Mouse (Mus musculus) kidney, embryonic 16.5 days (tissue): ENCODE data around the gene Gamt. TPM values are rescaled to one million over a fixed set of nuclear protein-coding genes. Genes with fewer than 3 reads are reported as not detected.

Source experiments
- ATAC-seq: fragments of 200-750 bp; cut with Nextera tagmentation; 2 replicates; pipeline ENCODE4 v1.8.0; 2017; ENCODE audit warnings: moderate TSS enrichment; ENCODE audit not compliant: low FRiP score, low TSS enrichment
- H3K27ac ChIP-seq: fragments of 300-500 bp; sonication (generic); 2 replicates; pipeline ENCODE4 v1.5.1; 2014; ENCODE audit warnings: low read length
- H3K27me3 ChIP-seq: fragments of 300-500 bp; sonication (generic); 2 replicates; pipeline ENCODE4 v1.6.1; 2014; ENCODE audit warnings: low read length, control low read depth, mixed read lengths; ENCODE audit not compliant: insufficient read depth
- H3K36me3 ChIP-seq: fragments of 300-500 bp; sonication (generic); 2 replicates; pipeline ENCODE4 v1.6.1; 2014; ENCODE audit warnings: low read length, control low read depth, mixed read lengths; ENCODE audit not compliant: insufficient read depth
- H3K4me1 ChIP-seq: fragments of 300-500 bp; sonication (generic); 2 replicates; pipeline ENCODE4 v1.6.1; 2014; ENCODE audit warnings: low read length, control low read depth, mixed read lengths; ENCODE audit not compliant: insufficient read depth
- H3K4me2 ChIP-seq: fragments of 300-500 bp; sonication (generic); replicated peaks from 2 replicates; pipeline ENCODE4 v1.6.1; 2014; ENCODE audit warnings: low read depth, low read length
- H3K4me3 ChIP-seq: fragments of 300-500 bp; sonication (generic); 2 replicates; pipeline ENCODE4 v1.5.1; 2014; ENCODE audit warnings: mild to moderate bottlenecking, low read length
- H3K9ac ChIP-seq: fragments of 300-500 bp; sonication (generic); replicated peaks from 2 replicates; pipeline ENCODE4 v1.6.1; 2014; ENCODE audit warnings: low read length
- H3K9me3 ChIP-seq: fragments of 300-500 bp; sonication (generic); 2 replicates; pipeline ENCODE4 v1.6.1; 2016; ENCODE audit warnings: low read length, control low read depth
- WGBS: fragments of 180-500 bp; shearing (Covaris S2); extraction: QIAGEN DNeasy Blood & Tissue Kit; methylation state at CpG from one replicate; pipeline ENCODE4 v1.1.7; 2014; 5-methylcytosine and 5-hydroxymethylcytosine counted together
- polyA plus RNA-seq: library from polyadenylated mRNA; unstranded; fragments of >200 nt; fragmentation: Nextera tagmentation; extraction: Ambion mirVana; gene quantifications from 2 replicates; pipeline ENCODE4 v1.2.1, GENCODE M21; 2015

Gene Gamt
- polyA plus RNA-seq, 1 experiment from 2014 or later: 38.3 TPM

- Histone ChIP-seq H3K4me2 (peak overlapping the region; percentile 94), H3K9ac (peak overlapping the region; percentile 73), H3K36me3 (peaks cover 35% of the 10 kb centered on the region), H3K4me1 (peaks cover 23% of the 10 kb centered on the region), H3K27me3 (no peaks in the 10 kb centered on the region), H3K27ac (peak overlapping the region; percentile 100), H3K4me3 (peak overlapping the region; percentile 63), H3K9me3 (no peaks in the 10 kb centered on the region)
- 4% methylated on average over 19 of the region's 19 CpGs for WGBS
- no peak for ATAC-seq
Measured at GRCm38 (mm10) chr10:80259861-80260641, 761 bp downstream of the Gamt start.

- Histone ChIP-seq H3K4me1 (peaks cover 23% of the 10 kb centered on the region), H3K4me2 (peak overlapping the region; percentile 94), H3K4me3 (peak overlapping the region; percentile 63), H3K27ac (peak overlapping the region; percentile 100; the same call in 1 of the 2 replicates), H3K36me3 (peaks cover 41% of the 10 kb centered on the region), H3K9ac (peak overlapping the region; percentile 73; the same call in 1 of the 2 replicates), H3K9me3 (no peaks in the 10 kb centered on the region), H3K27me3 (no peaks in the 10 kb centered on the region)
- no peak for ATAC-seq
- WGBS: 67% methylated on average over 6 of the region's 6 CpGs
Measured at GRCm38 (mm10) chr10:80259463-80259805, 1.4 kb downstream of the Gamt start.

- Histone ChIP-seq H3K4me3 (no peak overlapping the region), H3K4me1 (peaks cover 23% of the 10 kb centered on the region), H3K36me3 (peaks cover 46% of the 10 kb centered on the region), H3K9ac (no peak overlapping the region), H3K9me3 (no peaks in the 10 kb centered on the region), H3K27me3 (no peaks in the 10 kb centered on the region), H3K4me2 (peak overlapping the region; percentile 94), H3K27ac (no peak overlapping the region)
- 88% methylated on average over 14 of the region's 14 CpGs for WGBS
- no peak for ATAC-seq
Measured at GRCm38 (mm10) chr10:80258752-80259462, 1.9 kb downstream of the Gamt start.

GRCm38 (mm10) chr10:80257936-80258335 lies 2.9 kb downstream of the Gamt start:
- no peak overlapping the region for H3K4me3 ChIP-seq
- no peaks in the 10 kb centered on the region for H3K27me3 ChIP-seq
- no peak overlapping the region for H3K27ac ChIP-seq
- no peak for ATAC-seq
- WGBS: 79% methylated on average over 2 of the region's 2 CpGs
- H3K4me2 ChIP-seq: no peak overlapping the region
- no peaks in the 10 kb centered on the region for H3K9me3 ChIP-seq
- H3K4me1 ChIP-seq: peaks cover 23% of the 10 kb centered on the region
- H3K36me3 ChIP-seq: peaks cover 52% of the 10 kb centered on the region
- no peak overlapping the region for H3K9ac ChIP-seq

GRCm38 (mm10) chr10:80255881-80256535 lies 4.8 kb downstream of the Gamt start:
- Histone ChIP-seq H3K9me3 (no peaks in the 10 kb centered on the region), H3K4me1 (peaks cover 15% of the 10 kb centered on the region), H3K36me3 (peaks cover 54% of the 10 kb centered on the region), H3K4me2 (no peak overlapping the region), H3K9ac (no peak overlapping the region), H3K4me3 (no peak overlapping the region), H3K27ac (no peak overlapping the region), H3K27me3 (no peaks in the 10 kb centered on the region)
- 90% methylated on average over 5 of the region's 5 CpGs for WGBS
- no peak for ATAC-seq

- Histone ChIP-seq H3K4me3 (no peak overlapping the region), H3K4me1 (peaks cover 14% of the 10 kb centered on the region), H3K9ac (no peak overlapping the region), H3K27me3 (no peaks in the 10 kb centered on the region), H3K4me2 (no peak overlapping the region), H3K36me3 (peaks cover 54% of the 10 kb centered on the region), H3K9me3 (no peaks in the 10 kb centered on the region), H3K27ac (no peak overlapping the region)
- no peak for ATAC-seq
- 93% methylated on average over 26 of the region's 26 CpGs for WGBS
Measured at GRCm38 (mm10) chr10:80254331-80255297, 6.2 kb downstream of the Gamt start.

- Histone ChIP-seq H3K9ac (no peak overlapping the region), H3K9me3 (no peaks in the 10 kb centered on the region), H3K27me3 (no peaks in the 10 kb centered on the region), H3K36me3 (peaks cover 50% of the 10 kb centered on the region), H3K4me1 (peaks cover 10% of the 10 kb centered on the region), H3K27ac (no peak overlapping the region), H3K4me2 (no peak overlapping the region), H3K4me3 (no peak overlapping the region)
- WGBS: 87% methylated on average over 6 of the region's 6 CpGs
- ATAC-seq: no peak
Measured at GRCm38 (mm10) chr10:80253551-80253950, 7.3 kb downstream of the Gamt start.

- Histone ChIP-seq H3K27ac (no peak overlapping the region), H3K9ac (no peak overlapping the region), H3K4me1 (peaks cover 17% of the 10 kb centered on the region), H3K4me2 (no peak overlapping the region), H3K27me3 (no peaks in the 10 kb centered on the region), H3K4me3 (no peak overlapping the region), H3K36me3 (peaks cover 43% of the 10 kb centered on the region), H3K9me3 (no peaks in the 10 kb centered on the region)
- 95% methylated on average over 11 of the region's 11 CpGs for WGBS
- ATAC-seq: no peak
Measured at GRCm38 (mm10) chr10:80252493-80253274, 8.1 kb downstream of the Gamt start.

- peaks cover 39% of the 10 kb centered on the region for H3K36me3 ChIP-seq
- H3K27me3 ChIP-seq: no peaks in the 10 kb centered on the region
- H3K9me3 ChIP-seq: no peaks in the 10 kb centered on the region
- no peak overlapping the region for H3K4me3 ChIP-seq
- no peak overlapping the region for H3K4me2 ChIP-seq
- no peak for ATAC-seq
- peaks cover 17% of the 10 kb centered on the region for H3K4me1 ChIP-seq
- H3K9ac ChIP-seq: no peak overlapping the region
- H3K27ac ChIP-seq: no peak overlapping the region
Measured at GRCm38 (mm10) chr10:80252011-80252410, 8.8 kb downstream of the Gamt start.
